Mouse (Mus musculus) spleen, postnatal 10 days (tissue): ENCODE results near the gene Atp7b.
A peak's percentile ranks its signal among the peaks of the same experiment; 100 is the strongest.

Experiments used
- DNase-seq, 2 experiments: peaks; one replicate each; pipeline ENCODE4 v3.0.0; 2021 to 2022; ENCODE audit warnings: low spot score in 2 of 2

The Atp7b gene

DNA sequence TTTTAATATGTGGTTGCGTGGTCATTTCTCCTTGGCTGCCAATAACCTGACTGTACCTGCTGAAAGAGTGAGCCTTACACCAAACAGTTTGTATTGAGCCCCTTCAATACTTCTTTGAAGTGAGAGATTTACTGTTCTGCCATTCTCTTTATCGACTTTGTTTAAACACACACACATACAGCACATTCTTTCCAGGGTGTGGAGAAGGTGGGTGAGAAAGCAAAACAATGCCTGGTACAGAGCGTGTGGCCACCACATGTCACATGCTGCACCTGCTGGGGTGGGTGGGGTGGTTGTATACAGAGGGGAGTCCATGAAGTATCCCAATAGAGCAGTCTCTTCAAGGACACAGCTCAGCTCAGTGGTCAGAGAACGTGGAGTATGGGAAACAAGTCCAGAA lies 34.9 kb downstream of the Atp7b start:
- DNase-seq, result no peak

DNA sequence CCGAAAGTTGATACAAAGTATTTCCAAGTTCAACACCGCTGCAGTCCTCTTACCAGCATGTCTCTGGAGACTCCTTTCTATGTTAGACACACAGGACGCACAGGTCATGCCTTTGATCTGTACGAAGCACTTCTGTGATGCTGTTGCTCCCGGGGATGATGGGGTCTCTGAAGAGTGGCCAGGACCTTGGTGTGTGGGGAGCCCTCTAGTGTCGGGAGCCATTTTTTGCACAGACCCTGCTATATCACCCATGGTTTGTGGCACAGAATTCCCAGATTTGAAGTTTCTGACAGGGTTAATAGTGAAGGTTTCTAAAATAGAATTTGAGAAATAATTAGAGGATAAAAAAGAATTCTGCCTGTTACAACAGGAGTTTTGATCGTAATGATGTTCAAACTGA lies 37.9 kb downstream of the Atp7b start:
- DNase-seq, result no peak

DNA sequence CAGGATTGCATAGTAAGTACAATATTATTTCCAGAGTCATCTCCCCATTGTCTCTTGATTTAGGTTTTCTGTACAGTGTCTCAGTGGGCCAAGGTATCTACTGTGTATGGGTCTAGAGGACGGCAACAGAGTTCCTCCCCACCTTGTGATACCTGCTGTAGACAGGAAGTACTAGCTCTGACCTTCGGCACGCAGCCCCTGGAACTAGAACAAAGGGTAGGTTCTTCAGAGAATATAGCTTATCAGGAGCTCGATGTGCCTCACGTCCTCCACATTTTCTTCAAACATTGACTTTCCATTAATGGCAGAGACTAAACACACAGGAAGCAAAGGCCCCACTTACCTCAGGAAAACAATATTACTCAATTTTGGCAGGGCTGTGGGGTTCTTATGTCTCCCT lies 40.6 kb downstream of the Atp7b start:
- no peak for DNase-seq

DNA sequence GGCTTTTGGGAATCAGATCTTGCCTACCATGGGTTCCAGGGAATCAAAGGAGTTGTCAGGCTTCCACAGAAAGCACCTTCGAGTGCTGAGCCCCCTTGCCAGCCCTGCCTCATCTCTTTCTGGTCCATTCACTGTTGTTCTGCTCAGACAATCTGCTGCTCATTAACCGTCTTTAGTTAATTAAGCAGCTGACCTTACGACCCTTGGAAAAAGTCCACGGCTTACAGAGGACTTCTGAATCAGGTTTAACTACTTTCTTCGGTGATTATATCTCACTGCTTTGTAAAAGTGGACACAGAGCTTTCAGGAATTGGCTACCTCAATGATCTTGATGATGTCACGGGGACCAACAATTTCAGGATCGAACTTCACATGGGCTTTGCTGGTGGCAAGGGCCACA lies 42.4 kb downstream of the Atp7b start:
- no peak for DNase-seq

DNA sequence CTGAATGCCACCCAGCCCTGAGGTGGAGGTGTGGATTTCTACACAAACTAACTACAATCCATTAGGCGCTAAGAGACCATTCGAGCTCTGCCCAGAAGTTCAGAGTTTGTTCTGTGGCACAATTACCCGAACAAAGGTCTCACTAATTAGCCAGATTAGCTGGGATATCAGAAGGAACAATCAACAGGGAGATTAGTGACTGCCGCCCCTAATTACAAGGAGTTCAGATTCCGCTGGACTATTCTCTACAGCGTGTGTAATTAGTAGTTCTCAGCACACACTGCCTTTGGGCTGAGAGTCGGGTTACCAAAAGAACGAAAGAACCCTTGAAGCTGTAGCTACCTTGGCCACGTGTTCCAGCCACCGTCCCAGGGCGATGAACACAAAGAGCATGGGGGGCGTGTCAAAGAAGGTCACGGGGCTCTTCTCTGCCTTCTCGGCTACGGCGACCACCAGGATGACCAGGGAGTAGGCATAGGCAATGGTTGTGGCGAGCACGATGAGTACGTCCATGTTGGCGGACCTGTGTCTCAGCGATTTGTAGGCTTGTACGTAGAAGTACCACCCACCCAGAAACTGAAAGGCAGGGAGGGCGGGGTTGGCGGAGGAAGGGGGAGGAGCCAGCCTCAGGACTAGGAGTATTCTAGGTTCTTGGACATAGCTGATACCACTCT lies 46.9 kb downstream of the Atp7b start:
- no peak for DNase-seq

DNA sequence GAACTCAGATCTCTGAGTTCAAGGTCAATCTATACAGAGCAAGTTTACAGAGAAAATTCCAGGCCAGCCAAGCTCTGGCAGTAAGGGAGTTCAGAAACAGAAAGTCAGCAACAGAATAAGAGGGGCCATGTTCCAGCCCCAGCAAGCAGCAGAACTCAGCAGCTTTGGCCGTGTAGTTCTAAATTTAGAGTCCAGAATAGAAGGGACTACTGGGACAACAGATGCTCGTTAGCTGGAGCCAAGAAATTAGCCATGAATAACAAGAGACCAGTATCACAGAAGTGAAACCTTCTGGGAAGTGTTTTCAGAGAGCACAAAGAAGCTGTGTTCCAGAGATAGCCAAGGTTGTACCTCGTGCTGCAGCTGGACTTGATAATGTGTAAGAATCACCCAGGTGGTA lies 50.7 kb downstream of the Atp7b start:
- DNase-seq, result no peak

DNA sequence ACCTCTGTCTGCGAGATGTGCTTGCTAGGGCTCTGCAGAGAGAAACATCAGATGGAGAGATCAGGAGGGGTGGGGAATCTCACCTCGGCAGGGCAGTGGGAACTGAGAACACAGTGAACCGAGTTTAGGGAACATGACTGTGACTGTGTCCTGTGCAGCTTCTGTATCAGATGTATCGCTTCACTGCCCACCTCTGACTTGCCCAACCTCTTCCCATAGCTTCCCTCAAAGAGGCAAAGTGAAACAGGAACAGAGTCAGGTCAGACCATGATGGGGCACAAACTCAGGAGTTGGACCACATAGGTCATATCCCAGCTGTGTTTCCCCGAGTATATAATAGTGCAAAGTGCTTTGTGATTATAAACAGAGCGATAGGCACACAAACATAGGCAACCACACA lies 53.7 kb downstream of the Atp7b start:
- no peak for DNase-seq

DNA sequence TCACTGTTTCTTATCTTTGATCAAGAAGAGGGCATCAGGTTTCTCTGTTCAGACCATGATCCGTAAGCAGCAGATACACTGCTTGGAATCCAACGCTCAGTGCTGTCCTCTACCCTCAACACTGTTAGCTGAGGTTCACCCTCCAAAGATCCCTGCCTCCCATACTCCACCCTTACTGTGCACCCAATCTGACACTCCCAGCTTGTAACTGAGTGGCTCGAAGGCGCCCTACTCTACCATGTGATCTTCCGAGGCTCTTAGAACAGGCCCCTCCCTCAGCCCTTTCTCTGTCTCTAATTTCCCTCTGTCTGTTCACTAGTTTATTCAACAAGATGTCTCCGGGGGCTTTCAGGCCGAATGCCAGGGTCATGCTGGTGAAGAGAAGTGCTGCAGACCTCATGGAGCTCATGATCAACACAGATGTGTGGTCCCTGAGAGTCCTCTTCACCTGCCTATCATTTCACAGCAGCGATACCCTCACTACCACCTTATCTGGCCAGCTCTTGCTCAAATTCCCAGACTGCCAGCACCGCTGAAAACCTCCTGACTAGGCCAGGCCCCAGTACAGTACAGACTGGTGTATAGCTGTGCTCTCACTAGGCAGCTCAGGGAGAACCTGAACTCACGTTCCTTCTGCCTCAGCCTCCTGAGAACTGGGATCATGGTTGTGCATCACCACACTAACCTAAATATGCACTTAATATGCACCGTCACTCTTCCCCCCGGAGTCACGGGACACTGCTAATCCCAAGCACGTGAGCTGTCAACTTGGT lies 55.2 kb downstream of the Atp7b start:
- no peak for DNase-seq

DNA sequence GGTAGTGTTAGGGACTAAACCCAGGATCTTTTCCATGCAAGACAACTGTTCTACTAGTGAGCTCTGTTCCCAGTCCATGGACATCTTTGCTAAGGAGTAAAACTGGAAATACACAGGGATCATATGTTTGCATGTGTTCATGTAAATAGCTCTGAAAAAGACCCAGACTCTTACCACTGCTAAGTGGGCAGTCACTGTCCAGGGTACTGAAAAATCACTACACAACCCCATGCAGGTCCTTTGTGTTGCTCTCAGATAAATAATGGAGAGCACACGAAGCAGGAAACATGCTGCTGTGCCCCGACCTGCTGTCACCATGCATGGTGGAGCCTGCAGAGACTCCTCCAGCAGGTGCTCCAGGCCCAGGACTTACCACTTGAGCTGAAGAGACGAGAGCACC lies 64.9 kb downstream of the Atp7b start:
- no peak for DNase-seq

DNA sequence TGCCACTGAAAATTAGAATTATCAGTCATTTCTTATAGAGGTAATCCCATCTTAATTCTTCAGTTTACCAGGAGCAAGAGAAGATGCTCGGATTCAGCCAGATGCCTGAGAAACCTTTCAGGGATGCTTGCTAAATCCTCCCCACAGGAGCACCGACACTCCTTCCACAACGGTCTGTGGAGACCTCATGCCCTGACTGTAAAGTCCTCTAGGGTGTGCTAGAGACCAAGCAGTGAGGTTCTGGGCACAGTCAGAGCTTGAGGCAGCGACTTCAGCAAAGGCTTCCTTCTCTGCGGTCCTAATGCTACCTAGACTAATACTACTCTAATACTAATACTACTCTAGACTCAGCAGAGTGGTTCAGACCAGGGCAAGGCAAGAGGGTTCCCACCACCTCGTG lies 67.9 kb downstream of the Atp7b start:
- peak in 1 of 2 experiments; percentile 26 for DNase-seq

DNA sequence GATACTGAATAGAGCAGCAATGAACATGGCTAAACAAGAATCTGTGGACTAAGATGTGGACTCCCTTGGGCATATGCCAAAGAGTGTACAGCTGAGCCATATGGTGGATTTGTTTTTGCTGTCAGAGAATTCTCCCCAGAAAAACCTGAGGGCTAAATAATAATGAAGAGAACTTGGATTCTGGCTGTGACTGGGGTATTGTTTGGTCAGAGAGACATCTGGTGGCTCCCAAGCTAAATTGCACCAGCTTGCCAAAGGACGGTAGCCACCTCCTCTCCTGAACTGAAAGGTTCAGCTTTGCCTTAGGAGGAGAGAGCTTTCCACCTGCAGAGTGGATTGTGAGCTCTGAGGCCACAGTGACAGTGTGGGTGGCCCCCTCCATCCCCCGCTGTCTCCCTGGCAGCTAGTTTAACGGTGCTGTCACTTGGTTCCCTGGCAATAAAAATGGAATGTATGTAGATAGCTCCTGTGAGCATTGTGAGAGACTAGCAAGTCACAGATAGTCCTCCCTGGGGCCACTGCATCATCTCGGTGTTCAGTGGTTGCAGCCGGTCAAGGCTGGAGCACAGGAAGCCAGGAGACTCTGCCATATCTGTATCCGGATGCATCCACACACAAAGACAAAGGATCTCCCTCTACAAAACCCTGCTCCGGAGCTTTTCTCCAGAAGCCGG lies 78.3 kb downstream of the Atp7b start:
- DNase-seq, result no peak

DNA sequence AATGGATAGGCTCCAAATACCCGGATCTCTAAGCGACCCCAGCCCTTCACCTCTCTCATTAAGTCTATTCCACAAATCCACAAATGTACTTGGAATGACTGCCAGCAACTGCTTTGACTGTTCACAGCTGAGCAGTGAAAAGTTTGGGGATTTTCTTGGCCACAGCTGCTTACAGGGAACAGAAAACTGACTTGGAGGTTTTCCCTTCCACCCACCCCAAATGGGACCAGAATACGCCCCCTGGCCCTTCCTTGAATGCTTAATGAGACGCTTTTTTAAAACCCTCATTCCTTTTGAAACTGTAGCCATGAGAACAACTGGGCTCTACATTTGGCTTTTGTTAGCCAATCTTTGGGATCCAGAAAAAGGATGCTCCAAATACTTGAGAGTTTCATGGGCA lies 81.9 kb downstream of the Atp7b start:
- no peak for DNase-seq

DNA sequence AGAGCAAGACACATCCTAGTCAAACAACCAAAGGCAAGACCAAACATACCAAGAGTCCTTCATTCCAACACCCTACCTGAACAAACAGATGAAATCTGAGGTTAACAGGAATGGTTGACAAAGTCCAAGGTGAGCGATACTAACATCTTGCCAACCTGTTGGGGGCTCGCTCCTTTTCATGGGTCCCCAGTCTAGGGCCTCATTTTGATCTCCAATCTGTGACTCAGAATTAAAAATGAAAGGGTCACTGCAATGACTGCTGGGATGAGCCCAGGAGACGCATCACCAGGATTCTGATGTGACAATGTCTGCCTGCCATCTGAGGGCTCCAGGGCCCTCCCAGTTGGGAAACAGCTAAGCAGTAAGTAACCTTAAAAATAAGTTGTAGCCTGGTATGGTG lies 90.6 kb downstream of the Atp7b start, which contains the start of gene Ccdc70:
Ccdc70 (plus strand) TSS at position 301 of the 400 bp plus-strand sequence.
- no peak for DNase-seq

DNA sequence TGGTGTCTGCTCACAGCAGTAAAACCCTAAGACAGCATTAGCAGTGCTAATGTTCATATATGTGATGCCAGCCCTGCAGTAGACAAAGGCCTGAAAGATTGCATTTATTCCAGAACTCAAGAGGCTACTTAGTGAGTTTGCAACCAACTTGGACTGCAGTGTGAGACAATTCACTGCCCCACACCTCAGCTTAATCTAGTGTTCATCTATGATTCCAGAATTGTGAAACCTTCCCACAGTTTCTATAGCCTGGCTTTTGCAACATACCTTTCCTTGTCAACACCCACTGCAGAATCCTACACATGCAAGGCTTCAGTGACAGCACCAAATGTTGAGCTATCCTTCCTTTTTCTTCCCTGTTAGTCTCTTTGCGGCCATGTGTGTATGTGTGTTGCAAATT lies 93.5 kb downstream of the Atp7b start:
- DNase-seq, result no peak

DNA sequence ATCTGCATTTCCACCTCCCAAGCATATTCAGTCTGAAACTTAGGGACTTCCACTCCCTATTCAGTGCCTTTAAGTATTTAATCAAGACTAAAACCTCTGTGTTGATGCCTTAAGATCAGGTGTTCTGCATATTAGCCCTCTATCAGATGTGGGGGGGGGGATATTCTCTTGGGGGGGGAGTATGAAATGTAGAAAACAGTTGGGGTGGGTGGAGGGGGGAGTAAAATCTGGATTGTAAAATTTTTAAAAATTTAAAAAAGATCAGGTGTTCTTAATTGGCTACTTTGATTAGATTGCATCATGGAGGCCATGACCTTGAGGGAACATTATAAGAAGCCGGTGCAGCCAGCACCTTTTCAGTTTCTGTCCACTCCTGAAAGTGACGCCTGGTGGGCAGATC lies 101.7 kb downstream of the Atp7b start, which contains the start of gene Fam90a1a:
Fam90a1a (plus strand) TSS at position 301 of the 400 bp plus-strand sequence.
- no peak for DNase-seq

DNA sequence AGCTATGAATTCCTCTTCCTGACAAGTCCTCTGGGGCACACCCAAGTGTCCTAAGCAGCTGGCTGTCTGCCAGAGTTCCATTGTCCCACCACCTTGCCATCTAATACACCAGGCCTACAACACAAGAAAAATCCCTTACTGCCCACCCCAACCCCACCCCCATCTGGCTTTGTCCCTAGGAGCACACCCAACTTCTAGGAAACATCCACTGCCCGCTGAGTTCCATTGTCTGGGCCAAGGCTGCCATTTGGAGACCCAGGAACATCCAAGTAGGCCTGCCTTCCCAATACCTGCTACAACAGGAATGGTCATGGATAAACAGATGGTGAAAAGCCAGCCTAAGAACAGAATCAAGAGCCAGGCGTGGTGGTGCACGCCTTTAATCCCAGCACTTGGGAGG lies 103.8 kb downstream of the Atp7b start:
- no peak for DNase-seq

DNA sequence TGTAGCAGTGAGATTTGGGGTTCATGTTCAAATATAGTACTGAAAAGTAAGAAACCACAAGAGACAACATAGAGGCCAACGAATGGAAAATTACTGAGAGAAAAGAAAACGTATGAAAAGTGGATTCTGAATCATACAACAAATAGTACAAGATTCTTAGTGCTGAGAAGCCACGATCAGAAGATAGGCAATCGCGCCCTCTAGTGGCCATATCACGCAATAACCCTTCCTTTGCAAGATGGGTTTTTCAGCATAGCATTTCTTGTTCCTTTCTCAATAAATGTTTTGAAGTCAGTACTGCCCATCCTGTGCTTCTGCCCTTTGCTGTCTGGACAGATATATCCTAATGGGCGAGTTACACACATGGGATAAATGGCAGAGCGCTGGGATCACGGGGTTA lies 104.8 kb downstream of the Atp7b start:
- DNase-seq, result peak; percentile 4 to 44

DNA sequence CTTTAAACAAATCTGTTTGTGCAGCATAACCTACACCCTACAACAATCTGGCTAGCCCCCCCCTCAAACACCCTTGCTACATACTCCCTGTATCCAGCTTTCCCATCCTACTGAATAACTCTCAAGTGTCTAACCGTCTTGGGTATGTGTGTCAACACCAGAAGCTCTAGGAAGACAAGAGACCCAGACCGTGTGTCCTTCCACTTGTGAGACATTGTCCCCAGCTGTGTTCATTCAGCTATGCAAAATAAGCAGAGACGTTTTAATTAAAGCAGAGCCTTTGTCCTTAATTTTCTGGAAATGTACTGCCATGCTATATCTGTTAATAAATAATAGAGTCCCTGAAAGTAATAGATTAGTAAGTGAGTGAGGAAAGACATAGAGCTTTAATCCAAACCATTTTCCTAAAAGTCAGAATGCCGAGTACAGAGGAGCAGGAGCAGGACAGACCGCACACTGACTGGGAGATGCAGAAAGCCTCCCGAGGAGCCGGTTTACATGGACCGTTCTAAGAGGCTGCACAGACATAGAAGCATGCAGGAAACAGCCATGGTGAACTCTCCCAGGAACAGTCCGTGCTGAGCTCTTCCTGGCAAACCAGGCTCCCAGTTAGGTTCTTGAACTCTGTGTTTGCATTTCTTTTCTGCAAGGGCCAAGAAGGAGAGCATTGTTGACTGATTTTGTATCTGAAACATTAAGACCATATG lies 112.6 kb downstream of the Atp7b start:
- no peak for DNase-seq

DNA sequence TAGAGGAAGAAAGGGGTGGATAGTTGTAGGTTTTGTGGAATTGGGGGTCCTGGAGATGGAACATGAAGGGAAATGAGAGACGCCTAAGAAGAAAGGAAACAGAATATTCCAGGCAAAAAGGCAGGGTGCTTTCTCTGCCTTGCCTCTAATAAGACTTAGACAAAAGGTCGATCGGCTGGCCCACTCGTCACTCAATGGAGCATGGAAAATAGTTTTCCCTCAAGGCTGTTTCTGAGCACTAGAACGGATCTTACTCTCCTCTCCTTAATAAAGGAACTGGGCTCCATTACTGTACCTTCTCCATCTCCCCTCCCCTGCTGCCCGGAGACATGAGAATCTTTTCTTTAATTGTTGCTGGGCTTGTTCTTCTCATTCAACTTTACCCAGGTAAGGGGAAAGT lies 113.6 kb downstream of the Atp7b start, which contains the start of gene Defb13:
Defb13 (plus strand) TSS at position 301 of the 400 bp plus-strand sequence.
- DNase-seq, result no peak
